Mouse (Mus musculus): ENCODE data around the gene Hs3st1.
"Not testable (repeated sequence)": the region's sequence is repeated elsewhere in the genome, so short reads cannot be mapped to it uniquely, and the experiment has no call there.

The Hs3st1 gene

GRCm38 (mm10) chr5:39755375-39755774 lies at the start of gene Hs3st1:
TSS of gene Hs3st1 (minus strand) at chr5:39755475.
- DNase-seq = not testable (repeated sequence)

GRCm38 (mm10) chr5:39804663-39805062 lies 49.4 kb upstream of the Hs3st1 start:
- no peak for DNase-seq

- no peak for DNase-seq
Measured at GRCm38 (mm10) chr5:39803941-39804340, 48.7 kb upstream of the Hs3st1 start.

GRCm38 (mm10) chr5:39803457-39803856 lies 48.2 kb upstream of the Hs3st1 start:
- DNase-seq = no peak

GRCm38 (mm10) chr5:39802110-39802509 lies 46.8 kb upstream of the Hs3st1 start:
- DNase-seq = no peak

- no peak for DNase-seq
Measured at GRCm38 (mm10) chr5:39777094-39777710, 21.9 kb upstream of the Hs3st1 start.

GRCm38 (mm10) chr5:39771680-39772348 lies 16.5 kb upstream of the Hs3st1 start:
- no peak for DNase-seq

- DNase-seq = no peak
Measured at GRCm38 (mm10) chr5:39761682-39762456, 6.6 kb upstream of the Hs3st1 start.

- DNase-seq = no peak
Measured at GRCm38 (mm10) chr5:39758890-39759475, 3.7 kb upstream of the Hs3st1 start.

- DNase-seq = no peak
Measured at GRCm38 (mm10) chr5:39736843-39737242, 18.4 kb downstream of the Hs3st1 start.

- DNase-seq = no peak
Measured at GRCm38 (mm10) chr5:39733750-39734443, 21.4 kb downstream of the Hs3st1 start.

- no peak for DNase-seq
Measured at GRCm38 (mm10) chr5:39733013-39733749, 22.1 kb downstream of the Hs3st1 start.

GRCm38 (mm10) chr5:39715694-39716550 lies 39.4 kb downstream of the Hs3st1 start:
- no peak for DNase-seq

GRCm38 (mm10) chr5:39715193-39715592 lies 40.1 kb downstream of the Hs3st1 start:
- no peak for DNase-seq

- DNase-seq = no peak
Measured at GRCm38 (mm10) chr5:39705539-39705938, 49.7 kb downstream of the Hs3st1 start.

GRCm38 (mm10) chr5:39660826-39661225 lies 94.4 kb downstream of the Hs3st1 start:
- no peak for DNase-seq

- DNase-seq = no peak
Measured at GRCm38 (mm10) chr5:39659417-39659816, 95.9 kb downstream of the Hs3st1 start.

- DNase-seq = peak; percentile 31
Measured at GRCm38 (mm10) chr5:39644827-39645380, 110.4 kb downstream of the Hs3st1 start.

GRCm38 (mm10) chr5:39643924-39644826 lies 111.1 kb downstream of the Hs3st1 start:
- peak; percentile 91 for DNase-seq
